Comparison of ENCODE assay signal across 8 mouse cellular contexts in the genomic region with DNA sequence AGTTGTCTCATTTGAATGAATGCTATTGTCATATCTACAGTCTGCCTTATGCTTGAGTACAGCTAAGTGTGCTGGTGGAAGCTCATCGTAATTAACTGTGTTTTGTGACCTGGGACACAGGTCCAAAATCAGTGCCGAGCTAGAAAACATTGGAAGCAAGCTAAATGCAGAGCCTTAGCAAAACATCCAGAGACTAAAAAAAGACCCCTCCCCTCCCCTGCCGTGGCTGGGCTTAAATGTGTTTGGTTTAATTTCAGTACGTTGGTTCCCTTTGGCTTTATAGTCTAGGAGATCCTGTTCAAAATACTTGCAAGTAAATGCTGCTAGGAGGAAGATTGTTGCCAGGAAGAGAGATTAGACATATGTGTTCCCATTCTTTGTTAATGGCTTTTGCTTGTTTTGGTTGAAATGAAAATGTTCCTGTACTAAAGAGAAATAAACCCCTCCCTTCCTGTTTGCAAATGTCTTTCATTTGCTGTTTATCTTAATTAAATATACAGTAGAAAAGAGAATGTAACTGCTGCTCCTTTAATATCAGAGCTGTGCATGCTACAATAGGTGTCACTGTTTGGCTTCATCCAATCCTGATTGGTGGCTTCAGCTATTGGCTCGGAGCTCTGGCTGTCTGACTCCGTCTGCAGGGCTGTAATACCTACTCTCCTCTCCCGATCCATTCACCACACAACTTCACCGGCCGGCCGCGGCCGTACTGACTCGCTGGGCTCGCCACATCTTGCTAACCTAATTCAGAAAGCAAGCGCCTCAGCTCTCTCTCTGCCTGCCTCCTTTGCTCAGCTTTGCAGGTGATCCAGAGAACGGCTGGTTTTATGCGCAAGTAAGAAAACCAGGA. TPM values are rescaled to one million over a fixed set of nuclear protein-coding genes. Genes with fewer than 3 reads are reported as not detected.
DNase-seq lines count a peak whose midpoint lies in the region; ATAC-seq lines count a peak whose summit lies in the region.

No protein-coding gene starts in this region.

- DNase-seq in layer of hippocampus, adult 11-12 months (ENCODE audit: low spot score): peak; percentile 76
- DNase-seq in layer of hippocampus, adult 9-10 months (ENCODE audit: low spot score): no peak
- peak; percentile 48 for DNase-seq in embryo, embryonic 9.5 days (ENCODE audit: extremely low spot score)
- peak; percentile 80 to 84 for DNase-seq in heart, adult 18-20 months
- peak; percentile 72 for DNase-seq in kidney, adult 11 months
- peak; percentile 73 to 80 for DNase-seq in left cerebral cortex, postnatal 36 days (ENCODE audit: low spot score in 2 of 2)

- H3K4me2 ChIP-seq in stomach, embryonic 15.5 days: peak overlapping the region; percentile 50

- H3K4me1 ChIP-seq in stomach, embryonic 15.5 days: peaks cover 34% of the 10 kb centered on the region

- WGBS in stomach, embryonic 15.5 days: 13% methylated on average over 17 of the region's 17 CpGs

- H3K9me3 ChIP-seq in stomach, embryonic 15.5 days: no peaks in the 10 kb centered on the region

- peak overlapping the region; percentile 4; the same call in 1 of the 2 replicates for H3K9ac ChIP-seq in stomach, embryonic 15.5 days

- intact Hi-C loops in left cerebral cortex, postnatal 36 days (cut with DNase I): loop anchor here (2.0 to 5.0 kb wide), 2 partner anchors 21 to 231 kb away; a partner anchor contains a TSS

- no peaks in the 10 kb centered on the region for H3K36me3 ChIP-seq in stomach, embryonic 15.5 days

- H3K27ac ChIP-seq in stomach, embryonic 15.5 days: peak overlapping the region; percentile 78

- peak overlapping the region; percentile 39 for H3K4me3 ChIP-seq in stomach, embryonic 15.5 days (replicated peaks)

- H3K27me3 ChIP-seq in stomach, embryonic 15.5 days (replicated peaks): no peaks in the 10 kb centered on the region

- ATAC-seq in megakaryocyte-erythroid progenitor cell, adult 5-6 weeks (replicated peaks; ENCODE audit: low FRiP score, low TSS enrichment, poor library complexity, severe bottlenecking): peak; percentile 91
- peak; percentile 92 for ATAC-seq in stomach, embryonic 15.5 days (ENCODE audit: insufficient read depth, low FRiP score, low read depth)

RNA-seq across cellular contexts. Expression of a gene that starts 21.7 kb away (rescaled TPM):
- 10 to 100 TPM; 14.6 to 15.9 TPM for total RNA-seq in heart, adult 18-20 months (2021)
- total RNA-seq in left cerebral cortex, postnatal 36 days (2021): 100 to 1,000 TPM; 128 to 153 TPM
- 0.85 and 2.0 TPM in 2 replicates for total RNA-seq in megakaryocyte-erythroid progenitor cell, adult 5-6 weeks (2014; fragmentation: Nextera tagmentation)
- 1.1 and 2.5 TPM in 2 replicates for total RNA-seq in megakaryocyte-erythroid progenitor cell, adult 5-6 weeks (2017)
- polyA plus RNA-seq in stomach, embryonic 15.5 days (2015; fragmentation: Nextera tagmentation; extraction: Ambion mirVana): 19.6 and 21.3 TPM in 2 replicates

Comparison
In these comparisons a context has a peak if more than half of its experiments do, and no peak if none do; other contexts are left out.
1. RNA of a gene that starts 21.7 kb away (total RNA-seq): 128 to 153 TPM in left cerebral cortex, postnatal 36 days; 14.6 to 15.9 TPM in heart, adult 18-20 months and 0.85 to 2.5 TPM in megakaryocyte-erythroid progenitor cell, adult 5-6 weeks; every median in the first group is over 4 times any median in the second.